Mouse (Mus musculus): ENCODE measurements at regions not wholly inside any gene's neighbourhood (a gene's known extent, or its start where the extent isn't known, plus 50 kb on each side); places are given as distances from the start of the nearest gene placed in this dataset.
A peak's percentile ranks its signal among the peaks of the same experiment; 100 is the strongest.
"Not testable (repeated sequence)": the region's sequence is repeated elsewhere in the genome, so short reads cannot be mapped to it uniquely, and the experiment has no call there.

DNA sequence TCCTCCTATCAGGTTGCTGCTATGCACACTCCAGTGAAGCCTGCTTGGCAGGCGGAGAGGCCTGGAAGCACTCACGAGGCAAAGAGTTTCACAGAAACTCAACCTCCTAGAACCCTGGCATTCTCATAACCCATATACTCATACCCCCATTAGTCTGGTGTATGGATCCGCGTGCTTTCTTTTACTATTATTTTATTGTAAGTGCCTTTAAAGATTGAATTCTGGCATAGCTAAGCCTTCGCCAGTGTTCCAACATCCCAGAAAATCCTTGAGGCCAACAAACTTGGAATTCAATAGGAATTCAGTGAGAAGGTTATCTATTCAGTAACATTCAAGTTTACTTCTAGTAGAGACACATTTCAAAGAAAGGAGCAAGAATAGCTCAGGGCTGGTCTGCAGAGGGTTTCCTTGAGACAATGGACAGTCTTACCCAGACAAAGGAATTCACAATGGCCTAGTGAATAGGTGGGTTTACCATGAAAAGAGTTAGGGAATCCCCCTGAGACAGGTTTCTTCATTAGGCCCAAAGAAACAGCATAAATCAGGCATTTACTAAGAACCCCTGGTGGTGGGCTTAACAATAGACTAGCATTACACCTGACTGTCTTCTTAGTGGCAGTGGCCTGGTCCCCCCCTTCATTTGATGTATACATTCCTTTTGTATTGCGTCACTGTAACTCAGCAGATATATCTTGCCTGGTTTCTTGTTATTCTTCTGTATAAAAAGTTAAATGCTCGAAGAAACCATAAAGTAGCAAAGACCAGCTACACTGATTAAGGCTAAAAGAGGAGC is 80.8 kb upstream of the Gm15446 start:
- H3K27ac ChIP-seq; H3K9me3 ChIP-seq; H3K27me3 ChIP-seq (ENCODE audit: insufficient read depth, poor library complexity, severe bottlenecking); H3K4me3 ChIP-seq; DNase-seq (ENCODE audit: low spot score); H3K4me1 ChIP-seq (replicated peaks); H3K36me3 ChIP-seq: not testable (repeated sequence)
- 85% methylated on average over 7 of the region's 7 CpGs for WGBS

DNA sequence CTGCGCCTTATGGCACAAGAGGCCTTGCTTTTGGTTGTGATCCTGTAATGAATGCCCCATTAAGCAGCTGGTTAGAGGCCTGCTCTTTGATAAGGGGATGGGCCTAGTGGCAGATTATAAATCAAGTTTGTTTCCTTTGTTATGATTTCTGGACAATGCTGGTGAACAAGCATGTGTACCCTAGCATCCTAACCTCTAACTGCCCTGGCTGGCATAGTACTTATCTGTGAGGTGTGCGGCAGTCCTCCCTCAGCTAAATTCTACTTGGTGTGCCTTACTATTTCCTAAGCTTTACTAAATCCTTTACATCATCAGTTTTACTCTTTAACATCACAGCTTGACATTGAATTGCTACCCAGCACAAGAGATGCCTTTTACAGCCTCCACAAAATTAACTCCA is 79.0 kb upstream of the Gm15446 start:
- not testable (repeated sequence) for H3K27ac ChIP-seq; H3K36me3 ChIP-seq; H3K9me3 ChIP-seq; DNase-seq (ENCODE audit: low spot score); H3K4me1 ChIP-seq (replicated peaks); H3K27me3 ChIP-seq (ENCODE audit: insufficient read depth, poor library complexity, severe bottlenecking)
- WGBS, result 92% methylated on average over 2 of the region's 2 CpGs
- H3K4me3 ChIP-seq, result peak overlapping the region; percentile 56

DNA sequence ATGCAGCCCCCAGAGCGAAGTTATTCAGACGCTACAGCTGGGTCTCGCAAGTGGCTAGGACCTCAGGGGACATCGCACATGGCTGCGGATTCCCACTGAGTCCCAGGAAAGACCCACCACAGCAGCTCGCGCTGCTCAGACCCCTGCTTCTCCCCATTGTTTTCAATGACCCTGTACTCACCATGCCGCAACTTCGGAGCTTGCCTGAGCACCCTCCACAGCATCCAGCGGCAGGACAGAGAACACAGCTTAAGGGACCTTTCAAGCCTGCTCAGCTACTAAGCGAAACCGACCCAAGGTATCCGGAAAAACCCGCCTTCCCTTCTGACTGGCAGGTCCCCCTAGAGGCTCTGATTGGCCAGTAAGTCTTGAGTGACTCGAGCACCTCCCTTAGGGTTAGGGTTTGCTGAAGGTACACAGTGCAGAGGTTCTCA is 78.4 kb upstream of the Gm15446 start:
- Histone ChIP-seq H3K36me3 (no peaks in the 10 kb centered on the region), H3K4me1 (replicated peaks) (no peaks in the 10 kb centered on the region), H3K9me3 (peaks cover 4% of the 10 kb centered on the region; the same call in 1 of the 2 replicates), H3K27me3 (ENCODE audit: insufficient read depth, poor library complexity, severe bottlenecking) (no peaks in the 10 kb centered on the region), H3K4me3 (peak overlapping the region; percentile 56), H3K27ac (peak overlapping the region; percentile 69)
- WGBS, result 12% methylated on average over 15 of the region's 15 CpGs
- DNase-seq (ENCODE audit: low spot score), result peak; percentile 40

DNA sequence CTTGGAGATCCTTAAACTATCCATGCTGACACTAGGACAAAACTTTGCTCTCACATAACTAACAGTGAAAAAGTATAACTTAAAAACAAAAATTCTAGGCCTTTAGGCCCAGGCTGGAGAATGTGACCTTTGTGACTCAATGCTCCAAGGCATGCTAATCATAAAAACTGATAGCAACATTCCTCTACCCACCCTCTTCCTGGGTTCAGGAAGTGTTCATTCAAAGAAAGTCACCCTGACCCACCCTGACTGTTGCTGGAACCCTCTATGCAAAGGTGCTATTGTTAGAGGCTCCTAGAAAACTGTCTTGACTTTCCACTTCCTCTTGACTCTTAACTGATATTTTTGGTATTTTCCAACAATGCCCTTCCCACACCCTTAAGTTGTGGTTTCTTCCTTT is 72.0 kb upstream of the Gm15446 start:
- DNase-seq (ENCODE audit: low spot score); H3K36me3 ChIP-seq; H3K9me3 ChIP-seq; H3K4me3 ChIP-seq; H3K27me3 ChIP-seq (ENCODE audit: insufficient read depth, poor library complexity, severe bottlenecking); H3K4me1 ChIP-seq (replicated peaks); H3K27ac ChIP-seq: not testable (repeated sequence)

DNA sequence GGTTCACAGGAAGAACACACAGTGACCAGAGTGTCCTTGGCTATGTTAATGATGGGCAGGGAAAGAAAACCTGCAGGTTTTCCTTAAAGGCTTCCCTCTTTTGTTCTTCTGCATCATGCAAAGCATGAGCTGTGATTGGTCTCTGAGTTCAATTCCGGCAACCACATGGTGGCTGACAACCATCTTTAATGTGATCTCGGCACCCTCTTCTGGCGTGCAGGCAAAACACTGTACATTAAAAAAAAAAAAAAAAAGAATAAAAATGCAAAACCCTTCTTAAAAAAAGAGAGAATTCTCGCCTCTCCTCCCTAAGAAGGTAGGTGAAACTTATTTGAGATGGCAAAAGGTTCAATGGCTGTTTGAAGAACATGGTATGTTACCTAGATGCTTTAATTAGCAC is 62.8 kb upstream of the Gm15446 start:
- no peak for DNase-seq (ENCODE audit: low spot score)
- WGBS, result 84% methylated on average over 4 of the region's 4 CpGs

DNA sequence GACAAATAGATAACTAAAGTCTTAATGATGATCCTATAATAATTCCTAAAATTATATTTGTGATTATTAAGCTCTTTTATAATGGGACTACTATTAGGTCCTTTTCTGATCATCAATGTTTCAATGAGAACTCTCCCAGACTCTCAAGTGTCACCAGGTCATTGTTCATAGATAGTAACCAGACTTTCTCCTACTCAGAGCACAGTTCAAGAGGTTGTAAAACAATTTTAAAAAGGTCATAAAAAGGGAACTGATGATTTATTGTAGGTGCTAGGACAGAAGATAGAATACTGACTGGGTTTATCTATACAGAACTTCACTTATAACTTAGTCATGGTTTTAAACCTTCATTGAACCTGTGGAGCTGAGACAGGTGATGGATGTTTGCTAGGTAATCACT is 58.7 kb upstream of the Gm15446 start:
- not testable (repeated sequence) for DNase-seq (ENCODE audit: low spot score); H3K9me3 ChIP-seq; H3K27ac ChIP-seq

More for the DNA sequence above, 62.8 kb upstream of the Gm15446 start:
- Histone ChIP-seq H3K27ac (no peak overlapping the region), H3K27me3 (ENCODE audit: insufficient read depth, poor library complexity, severe bottlenecking) (no peaks in the 10 kb centered on the region), H3K9me3 (no peaks in the 10 kb centered on the region), H3K36me3 (no peaks in the 10 kb centered on the region), H3K4me3 (no peak overlapping the region), H3K4me1 (replicated peaks) (no peaks in the 10 kb centered on the region)

DNA sequence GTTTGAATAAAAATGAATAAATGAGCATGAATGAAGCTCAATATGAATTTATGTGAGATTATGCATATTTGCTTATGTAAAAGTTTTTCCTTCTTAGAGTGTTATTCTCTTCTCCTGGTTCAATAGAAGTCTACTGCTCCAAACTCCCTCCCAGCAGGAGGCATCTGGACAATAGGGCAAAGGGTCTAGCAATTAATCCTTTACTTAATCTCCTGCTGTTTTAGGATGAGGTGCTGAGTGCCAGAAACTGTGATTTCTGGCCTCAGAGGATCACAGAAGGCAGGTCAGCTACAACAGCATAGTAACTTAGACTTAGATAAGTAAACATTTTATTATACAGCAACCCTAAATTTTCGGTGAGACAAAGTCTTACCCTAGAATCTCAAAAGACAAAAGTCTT is 57.6 kb upstream of the Gm15446 start:
- 0 out of 2 replicates have a peak overlapping the region, but pooled peaks have one; percentile 73 for H3K4me3 ChIP-seq
- peaks cover 9% of the 10 kb centered on the region for H3K4me1 ChIP-seq (replicated peaks)
- no peaks in the 10 kb centered on the region for H3K27me3 ChIP-seq (ENCODE audit: insufficient read depth, poor library complexity, severe bottlenecking)
- H3K9me3 ChIP-seq, result no peaks in the 10 kb centered on the region; the same call in 1 of the 2 replicates
- no peaks in the 10 kb centered on the region for H3K36me3 ChIP-seq
- no peak overlapping the region for H3K27ac ChIP-seq
- WGBS, result 75% methylated on average over 1 of the region's 1 CpGs
- no peak for DNase-seq (ENCODE audit: low spot score)

More for the DNA sequence above, 58.7 kb upstream of the Gm15446 start:
- not testable (repeated sequence) for H3K4me1 ChIP-seq (replicated peaks); H3K36me3 ChIP-seq; H3K4me3 ChIP-seq; H3K27me3 ChIP-seq (ENCODE audit: insufficient read depth, poor library complexity, severe bottlenecking)

DNA sequence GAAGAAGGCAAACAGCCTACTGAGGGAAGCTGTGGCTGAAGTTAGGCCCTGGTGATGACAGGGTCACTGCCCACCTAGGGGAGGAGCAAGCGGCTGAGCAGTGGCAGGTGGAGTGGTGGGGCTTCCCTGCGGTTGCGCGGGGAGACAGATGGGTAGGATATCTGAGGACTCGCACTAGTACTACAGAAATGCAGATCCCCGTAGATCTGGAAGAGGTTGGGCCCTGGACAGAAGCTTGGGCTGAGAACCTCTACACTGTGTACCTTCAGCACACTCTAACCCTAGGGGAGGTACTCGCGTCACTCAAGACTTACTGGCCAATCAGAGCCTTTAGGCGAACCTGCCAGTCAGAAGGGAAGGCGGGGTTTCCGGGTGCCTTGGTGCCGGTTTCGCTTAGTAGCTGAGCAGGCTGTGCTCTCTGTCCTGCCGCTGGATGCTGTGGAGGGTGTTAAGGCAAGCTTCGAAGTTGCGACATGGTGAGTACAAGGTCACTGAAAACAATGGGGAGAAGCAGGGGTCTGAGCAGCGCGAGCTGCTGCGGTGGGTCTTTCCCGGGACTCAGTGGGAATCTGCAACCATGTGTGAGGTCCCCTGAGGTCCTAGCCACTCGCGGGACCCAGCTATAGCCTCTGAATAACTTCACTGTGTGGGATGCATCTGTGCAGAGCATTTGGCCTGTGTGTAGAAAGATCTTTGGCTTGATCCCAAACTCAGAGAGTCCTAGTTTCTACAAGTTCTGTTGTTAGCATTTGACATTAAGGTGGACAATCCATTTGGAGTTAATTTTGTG is 56.7 kb upstream of the Gm15446 start:
- Histone ChIP-seq H3K27ac (peak overlapping the region; percentile 86), H3K27me3 (ENCODE audit: insufficient read depth, poor library complexity, severe bottlenecking) (no peaks in the 10 kb centered on the region), H3K4me3 (peak overlapping the region; percentile 73), H3K9me3 (no peaks in the 10 kb centered on the region; the same call in 1 of the 2 replicates), H3K4me1 (replicated peaks) (peaks cover 9% of the 10 kb centered on the region), H3K36me3 (no peaks in the 10 kb centered on the region)
- peak; percentile 87 for DNase-seq (ENCODE audit: low spot score)
- WGBS, result under 1% methylated on average over 22 of the region's 22 CpGs

DNA sequence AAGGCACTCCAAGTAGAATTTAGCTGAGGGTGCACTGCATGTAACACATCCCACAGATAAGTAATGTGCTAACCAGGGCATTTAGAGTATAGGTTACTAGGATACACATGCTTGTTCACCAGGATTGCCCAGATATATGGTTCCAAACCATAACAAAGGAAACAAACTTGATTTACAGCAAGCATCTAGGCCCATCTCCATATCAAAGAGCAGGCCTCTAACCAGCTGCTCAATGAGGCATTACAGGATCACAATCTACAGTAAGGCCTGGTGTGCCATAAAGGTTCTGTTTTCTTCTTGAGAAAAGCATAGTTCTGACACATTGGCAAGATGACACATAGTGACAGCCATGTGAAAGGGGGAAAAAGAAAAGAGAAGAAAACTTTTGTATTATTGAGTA is 56.0 kb upstream of the Gm15446 start:
- H3K4me1 ChIP-seq (replicated peaks); H3K27ac ChIP-seq; H3K36me3 ChIP-seq; H3K27me3 ChIP-seq (ENCODE audit: insufficient read depth, poor library complexity, severe bottlenecking); DNase-seq (ENCODE audit: low spot score); H3K9me3 ChIP-seq: not testable (repeated sequence)
- peak overlapping the region; percentile 73 for H3K4me3 ChIP-seq

Data from hindbrain, embryonic 10.5 days (tissue).